Mouse (Mus musculus) liver, embryonic 13.5 days (tissue): ENCODE measurements at regions not wholly inside any gene's neighbourhood (a gene's known extent, or its start where the extent isn't known, plus 50 kb on each side); places are given as distances from the start of the nearest gene placed in this dataset.

ENCODE experiments used
- ATAC-seq: fragments of 200-750 bp; cut with Nextera tagmentation; 2 replicates; pipeline ENCODE4 v1.8.0; 2017; ENCODE audit warnings: low read depth, mild to moderate bottlenecking, moderate number of reproducible peaks, moderate library complexity
- DNase-seq: peaks from one replicate; pipeline ENCODE4 v3.0.0; 2022
- H3K27ac ChIP-seq: fragments of 300-500 bp; sonication (generic); 2 replicates; pipeline ENCODE4 v1.5.1; 2015; ENCODE audit warnings: moderate library complexity, mild to moderate bottlenecking, inconsistent platforms
- H3K27me3 ChIP-seq: fragments of 300-500 bp; sonication (generic); 2 replicates; pipeline ENCODE4 v1.6.1; 2015; ENCODE audit warnings: mild to moderate bottlenecking, inconsistent platforms
- H3K36me3 ChIP-seq: fragments of 300-500 bp; sonication (generic); 2 replicates; pipeline ENCODE4 v1.6.1; 2015; ENCODE audit warnings: mild to moderate bottlenecking, inconsistent platforms
- H3K4me1 ChIP-seq: fragments of 300-500 bp; sonication (generic); replicated peaks from 2 replicates; pipeline ENCODE4 v1.6.1; 2015; ENCODE audit warnings: inconsistent platforms
- H3K4me2 ChIP-seq: fragments of 300-500 bp; sonication (generic); 2 replicates; pipeline ENCODE4 v1.6.1; 2015; ENCODE audit warnings: inconsistent platforms, mild to moderate bottlenecking, moderate library complexity
- H3K4me3 ChIP-seq: fragments of 300-500 bp; sonication (generic); replicated peaks from 2 replicates; pipeline ENCODE4 v1.5.1; 2015; ENCODE audit warnings: mild to moderate bottlenecking, inconsistent platforms
- H3K9ac ChIP-seq: fragments of 300-500 bp; sonication (generic); 2 replicates; pipeline ENCODE4 v1.6.1; 2015; ENCODE audit warnings: mild to moderate bottlenecking, inconsistent platforms
- H3K9me3 ChIP-seq: fragments of 300-500 bp; sonication (generic); replicated peaks from 2 replicates; pipeline ENCODE4 v1.6.1; 2016; ENCODE audit warnings: inconsistent platforms
- WGBS: fragments of 180-500 bp; shearing (Covaris S2); methylation state at CpG from one replicate; pipeline ENCODE4 v1.1.7; 2015; ENCODE audit not compliant: insufficient replicate concordance; 5-methylcytosine and 5-hydroxymethylcytosine counted together

GRCm38 (mm10) chr15:92864106-92864505, 410.9 kb downstream of the Gxylt1 start:
- DNase-seq: no peak
- Histone ChIP-seq H3K27me3 (no peaks in the 10 kb centered on the region), H3K9ac (no peak overlapping the region), H3K9me3 (no peaks in the 10 kb centered on the region), H3K4me1 (no peaks in the 10 kb centered on the region), H3K4me3 (no peak overlapping the region), H3K4me2 (no peak overlapping the region), H3K36me3 (no peaks in the 10 kb centered on the region), H3K27ac (no peak overlapping the region)
- no peak for ATAC-seq
- 68% methylated on average over 5 of the region's 5 CpGs for WGBS

- no peak for ATAC-seq
- H3K4me3 ChIP-seq: no peak overlapping the region
Observed at GRCm38 (mm10) chr15:92850854-92851253, 424.1 kb downstream of the Gxylt1 start.

GRCm38 (mm10) chr15:92840035-92840434, 434.9 kb downstream of the Gxylt1 start:
- Histone ChIP-seq H3K4me2 (no peak overlapping the region), H3K9me3 (no peaks in the 10 kb centered on the region), H3K27me3 (no peaks in the 10 kb centered on the region), H3K4me3 (no peak overlapping the region), H3K4me1 (no peaks in the 10 kb centered on the region), H3K27ac (no peak overlapping the region), H3K9ac (no peak overlapping the region), H3K36me3 (no peaks in the 10 kb centered on the region)
- DNase-seq (no peak), ATAC-seq (no peak)
- WGBS: 64% methylated on average over 5 of the region's 5 CpGs

More at GRCm38 (mm10) chr15:92850854-92851253, 424.1 kb downstream of the Gxylt1 start:
- Histone ChIP-seq H3K9ac (no peak overlapping the region), H3K9me3 (no peaks in the 10 kb centered on the region), H3K36me3 (no peaks in the 10 kb centered on the region), H3K4me2 (no peak overlapping the region), H3K27me3 (no peaks in the 10 kb centered on the region), H3K4me1 (no peaks in the 10 kb centered on the region), H3K27ac (no peak overlapping the region)
- DNase-seq: no peak
- WGBS: 52% methylated on average over 5 of the region's 5 CpGs

GRCm38 (mm10) chr15:92839611-92840010, 435.4 kb downstream of the Gxylt1 start:
- no peak for ATAC-seq
- DNase-seq: no peak
- H3K4me3 ChIP-seq: no peak overlapping the region
- 55% methylated on average over 4 of the region's 4 CpGs for WGBS
- H3K27ac ChIP-seq: no peak overlapping the region
- H3K4me2 ChIP-seq: no peak overlapping the region
- H3K27me3 ChIP-seq: no peaks in the 10 kb centered on the region
- no peaks in the 10 kb centered on the region for H3K4me1 ChIP-seq
- no peak overlapping the region for H3K9ac ChIP-seq
- H3K36me3 ChIP-seq: no peaks in the 10 kb centered on the region
- no peaks in the 10 kb centered on the region for H3K9me3 ChIP-seq

- ATAC-seq (no peak), DNase-seq (no peak)
- H3K4me2 ChIP-seq: no peak overlapping the region
- 0 out of 2 replicates have a peak, but pooled peaks cover 3% of the 10 kb centered on the region for H3K9me3 ChIP-seq
- no peaks in the 10 kb centered on the region for H3K36me3 ChIP-seq
- no peak overlapping the region for H3K4me3 ChIP-seq
- H3K27me3 ChIP-seq: no peaks in the 10 kb centered on the region
- 71% methylated on average over 4 of the region's 4 CpGs for WGBS
- no peak overlapping the region for H3K9ac ChIP-seq
- no peaks in the 10 kb centered on the region for H3K4me1 ChIP-seq
- H3K27ac ChIP-seq: no peak overlapping the region
Observed at GRCm38 (mm10) chr15:92826136-92826535, 429.5 kb downstream of the Pdzrn4 start.
